Mouse (Mus musculus) heart, embryonic 16.5 days (tissue): ENCODE data around the gene Fam241b. TPM values are rescaled to one million over a fixed set of nuclear protein-coding genes. Genes with fewer than 3 reads are reported as not detected.

Experiments used
- ATAC-seq: fragments of 200-750 bp; cut with Nextera tagmentation; replicated peaks from 2 replicates; pipeline ENCODE4 v1.8.0; 2017; ENCODE audit warnings: moderate number of reproducible peaks; ENCODE audit not compliant: insufficient read depth, low FRiP score; ENCODE audit errors: extremely low read depth
- H3K27ac ChIP-seq: fragments of 300-500 bp; sonication (generic); 2 replicates; pipeline ENCODE4 v1.5.1; 2014; ENCODE audit warnings: mild to moderate bottlenecking, low read length, control low read depth, moderate library complexity
- H3K27me3 ChIP-seq: fragments of 300-500 bp; sonication (generic); 2 replicates; pipeline ENCODE4 v1.6.1; 2014; ENCODE audit warnings: low read length, mixed read lengths; ENCODE audit not compliant: control insufficient read depth, insufficient read depth
- H3K36me3 ChIP-seq: fragments of 300-500 bp; sonication (generic); 2 replicates; pipeline ENCODE4 v1.6.1; 2014; ENCODE audit not compliant: control insufficient read depth, insufficient read depth
- H3K4me1 ChIP-seq: fragments of 300-500 bp; sonication (generic); 2 replicates; pipeline ENCODE4 v1.6.1; 2014; ENCODE audit warnings: low read length, mixed read lengths; ENCODE audit not compliant: control insufficient read depth, insufficient read depth
- H3K4me2 ChIP-seq: fragments of 300-500 bp; sonication (generic); 2 replicates; pipeline ENCODE4 v1.6.1; 2014; ENCODE audit warnings: low read depth, mild to moderate bottlenecking, control low read depth, low read length
- H3K4me3 ChIP-seq: fragments of 300-500 bp; sonication (generic); 2 replicates; pipeline ENCODE4 v1.5.1; 2014; ENCODE audit warnings: mild to moderate bottlenecking, control low read depth, low read length
- H3K9ac ChIP-seq: fragments of 300-500 bp; sonication (generic); 2 replicates; pipeline ENCODE4 v1.6.1; 2014; ENCODE audit warnings: low read length, control low read depth
- H3K9me3 ChIP-seq: fragments of 300-500 bp; sonication (generic); replicated peaks from 2 replicates; pipeline ENCODE4 v1.6.1; 2016; ENCODE audit warnings: low read length; ENCODE audit not compliant: control insufficient read depth
- WGBS: fragments of 180-500 bp; shearing (Covaris S2); extraction: QIAGEN DNeasy Blood & Tissue Kit; methylation state at CpG from one replicate; pipeline ENCODE4 v1.1.7; 2014; 5-methylcytosine and 5-hydroxymethylcytosine counted together
- polyA plus RNA-seq: library from polyadenylated mRNA; unstranded; fragments of >200 nt; fragmentation: Nextera tagmentation; extraction: Ambion mirVana; gene quantifications from 2 replicates; pipeline ENCODE4 v1.2.1, GENCODE M21; 2015

Fam241b gene
- polyA plus RNA-seq, 1 experiment from 2014 or later: 4.5 TPM

GRCm38 (mm10) chr10:62111207-62111576 lies 32.5 kb downstream of the Fam241b start:
- no peak overlapping the region for H3K9ac ChIP-seq
- ATAC-seq: no peak
- H3K4me3 ChIP-seq: peak overlapping the region; percentile 66
- no peaks in the 10 kb centered on the region for H3K4me1 ChIP-seq
- H3K4me2 ChIP-seq: peak overlapping the region; percentile 94
- WGBS: 37% methylated on average over 6 of the region's 6 CpGs
- no peaks in the 10 kb centered on the region for H3K36me3 ChIP-seq
- no peak overlapping the region for H3K27ac ChIP-seq
- 0 out of 2 replicates have a peak, but pooled peaks cover 4% of the 10 kb centered on the region for H3K9me3 ChIP-seq
- peaks cover 39% of the 10 kb centered on the region for H3K27me3 ChIP-seq

GRCm38 (mm10) chr10:62110504-62111206 lies 33.1 kb downstream of the Fam241b start:
- WGBS: under 1% methylated on average over 54 of the region's 57 CpGs
- Histone ChIP-seq H3K4me1 (no peaks in the 10 kb centered on the region), H3K4me2 (peak overlapping the region; percentile 94), H3K36me3 (no peaks in the 10 kb centered on the region), H3K4me3 (peak overlapping the region; percentile 66), H3K27me3 (peaks cover 39% of the 10 kb centered on the region), H3K27ac (no peak overlapping the region), H3K9me3 (0 out of 2 replicates have a peak, but pooled peaks cover 4% of the 10 kb centered on the region), H3K9ac (peak overlapping the region; percentile 81)
- peak; percentile 49; the same call in 1 of the 2 replicates for ATAC-seq

GRCm38 (mm10) chr10:62107048-62107447 lies 36.7 kb downstream of the Fam241b start:
- WGBS: 60% methylated on average over 9 of the region's 9 CpGs
- H3K4me3 ChIP-seq: no peak overlapping the region
- no peak for ATAC-seq
- no peaks in the 10 kb centered on the region for H3K36me3 ChIP-seq
- H3K9me3 ChIP-seq: 0 out of 2 replicates have a peak, but pooled peaks cover 4% of the 10 kb centered on the region
- H3K4me1 ChIP-seq: no peaks in the 10 kb centered on the region
- no peak overlapping the region for H3K27ac ChIP-seq
- H3K4me2 ChIP-seq: no peak overlapping the region
- peaks cover 38% of the 10 kb centered on the region for H3K27me3 ChIP-seq
- no peak overlapping the region for H3K9ac ChIP-seq

GRCm38 (mm10) chr10:62104835-62105576 lies 38.7 kb downstream of the Fam241b start:
- Histone ChIP-seq H3K4me3 (no peak overlapping the region), H3K27ac (no peak overlapping the region), H3K4me2 (no peak overlapping the region), H3K4me1 (no peaks in the 10 kb centered on the region), H3K9ac (no peak overlapping the region), H3K27me3 (peaks cover 29% of the 10 kb centered on the region), H3K36me3 (no peaks in the 10 kb centered on the region), H3K9me3 (no peaks in the 10 kb centered on the region)
- ATAC-seq: no peak
- 22% methylated on average over 7 of the region's 7 CpGs for WGBS

- WGBS: 13% methylated on average over 7 of the region's 7 CpGs
- H3K27ac ChIP-seq: no peak overlapping the region
- no peaks in the 10 kb centered on the region for H3K36me3 ChIP-seq
- no peak overlapping the region for H3K4me2 ChIP-seq
- H3K4me1 ChIP-seq: no peaks in the 10 kb centered on the region
- H3K4me3 ChIP-seq: no peak overlapping the region
- 0 out of 2 replicates have a peak, but pooled peaks have one; percentile 18 for ATAC-seq
- H3K9me3 ChIP-seq: no peaks in the 10 kb centered on the region
- no peak overlapping the region for H3K9ac ChIP-seq
- H3K27me3 ChIP-seq: peaks cover 15% of the 10 kb centered on the region
Measured at GRCm38 (mm10) chr10:62101504-62102439, 41.9 kb downstream of the Fam241b start.

- Histone ChIP-seq H3K27me3 (peaks cover 15% of the 10 kb centered on the region), H3K27ac (no peak overlapping the region)
- 53% methylated on average over 10 of the region's 10 CpGs for WGBS
Measured at GRCm38 (mm10) chr10:62099749-62100403, 43.8 kb downstream of the Fam241b start.

GRCm38 (mm10) chr10:62094401-62094800 lies 49.3 kb downstream of the Fam241b start:
- Histone ChIP-seq H3K9ac (no peak overlapping the region), H3K9me3 (no peaks in the 10 kb centered on the region), H3K4me3 (no peak overlapping the region), H3K27me3 (no peaks in the 10 kb centered on the region), H3K27ac (no peak overlapping the region), H3K36me3 (no peaks in the 10 kb centered on the region), H3K4me1 (no peaks in the 10 kb centered on the region), H3K4me2 (no peak overlapping the region)
- 73% methylated on average over 6 of the region's 6 CpGs for WGBS
- ATAC-seq: no peak

More at GRCm38 (mm10) chr10:62099749-62100403, 43.8 kb downstream of the Fam241b start:
- ATAC-seq: no peak
- no peaks in the 10 kb centered on the region for H3K4me1 ChIP-seq
- H3K9ac ChIP-seq: no peak overlapping the region
- H3K36me3 ChIP-seq: no peaks in the 10 kb centered on the region
- no peak overlapping the region for H3K4me3 ChIP-seq
- no peaks in the 10 kb centered on the region for H3K9me3 ChIP-seq
- no peak overlapping the region for H3K4me2 ChIP-seq

GRCm38 (mm10) chr10:62093903-62094302 lies 49.8 kb downstream of the Fam241b start:
- 65% methylated on average over 7 of the region's 7 CpGs for whole genome bisulfite sequencing
- H3K9ac ChIP-seq: no peak overlapping the region
- H3K27me3 ChIP-seq: no peaks in the 10 kb centered on the region
- H3K4me3 ChIP-seq: no peak overlapping the region
- no peaks in the 10 kb centered on the region for H3K4me1 ChIP-seq
- H3K4me2 ChIP-seq: no peak overlapping the region
- no peak for ATAC-seq
- no peaks in the 10 kb centered on the region for H3K36me3 ChIP-seq
- no peak overlapping the region for H3K27ac ChIP-seq
- H3K9me3 ChIP-seq: no peaks in the 10 kb centered on the region
